Mouse (Mus musculus): ENCODE measurements around the gene Chrm4.

The Chrm4 gene

DNA sequence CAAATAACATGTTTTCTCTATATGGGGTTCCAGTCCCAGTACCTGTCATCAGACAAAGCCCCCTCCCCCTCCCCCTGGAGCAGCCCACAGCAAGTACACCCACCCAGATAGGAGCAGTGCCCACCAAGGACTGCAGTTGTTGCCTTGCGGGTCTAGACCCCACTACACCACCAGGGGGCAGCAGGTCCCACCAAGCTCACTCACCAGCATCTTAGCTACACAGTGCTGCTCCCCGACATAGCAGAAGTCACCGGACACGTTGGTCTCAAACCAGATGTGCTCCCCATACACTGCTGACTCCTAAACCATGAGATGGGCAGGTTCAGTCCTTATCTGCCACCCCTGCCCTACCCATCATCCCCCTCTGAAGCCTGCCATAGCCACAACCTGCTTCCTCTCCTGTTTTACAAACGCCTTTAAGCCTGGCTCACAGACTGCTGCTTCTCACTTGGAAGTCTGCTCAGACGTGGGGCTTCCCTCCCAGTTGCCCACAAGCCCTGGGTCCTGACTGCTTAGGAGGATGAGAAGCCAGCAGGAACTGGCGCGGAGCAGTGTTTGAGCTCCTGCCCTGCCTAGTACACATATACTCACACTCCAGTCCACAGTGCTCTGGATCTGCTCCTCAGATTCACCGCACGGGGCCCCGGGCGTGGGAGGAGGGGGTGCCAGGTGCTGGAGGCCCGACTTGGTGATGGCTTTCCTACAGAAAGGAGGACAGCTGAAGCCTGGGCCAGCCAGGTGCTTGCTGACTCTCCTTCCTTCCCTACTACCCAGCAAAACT, 17.3 kb downstream of the Chrm4 start:
- DNase-seq: peak; percentile 60

DNA sequence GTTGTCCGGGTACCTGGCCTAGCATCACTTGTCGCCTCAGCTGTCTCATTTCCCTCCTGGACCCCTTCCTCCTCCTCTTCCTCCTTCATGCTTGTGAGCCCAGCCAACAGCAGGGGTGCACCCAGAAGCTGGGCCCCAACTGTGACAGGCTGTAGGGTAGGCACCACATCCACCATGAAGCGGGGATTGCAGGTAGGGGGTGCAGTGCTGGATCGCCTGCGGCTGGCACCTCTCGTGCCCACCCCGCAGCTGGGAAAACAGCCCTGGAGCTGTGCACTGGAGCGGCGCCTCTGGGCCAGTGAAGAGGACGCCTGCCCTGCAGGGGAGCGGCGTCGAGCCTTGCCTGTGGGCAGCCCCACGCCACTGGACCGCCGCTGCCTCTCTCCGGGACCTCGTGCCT, 18.4 kb downstream of the Chrm4 start, which contains the start of gene Gm9821:
Gene Gm9821 (plus strand): TSS at position 221 of the 400 bp plus-strand sequence.
- DNase-seq: no peak

DNA sequence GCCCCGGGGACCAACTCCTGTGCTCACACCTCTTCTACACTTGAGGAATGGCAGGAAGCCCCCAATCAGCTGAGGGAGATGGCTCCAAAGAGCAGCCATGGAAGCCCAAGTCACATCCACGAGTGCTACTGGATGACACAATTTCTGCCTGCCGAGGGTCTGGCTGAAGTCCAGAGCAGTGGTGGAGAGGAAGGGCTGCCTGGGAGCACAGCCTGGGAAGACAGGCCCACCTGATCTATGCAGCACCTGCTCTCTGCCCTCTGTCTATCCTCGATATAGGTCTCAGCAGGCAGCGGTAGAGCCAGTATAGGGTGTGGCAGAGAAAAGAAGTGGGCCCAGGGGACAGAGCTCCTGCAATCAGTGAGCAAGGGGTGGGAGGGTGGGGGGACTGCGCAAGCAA, 19.8 kb downstream of the Chrm4 start:
- DNase-seq: no peak

DNA sequence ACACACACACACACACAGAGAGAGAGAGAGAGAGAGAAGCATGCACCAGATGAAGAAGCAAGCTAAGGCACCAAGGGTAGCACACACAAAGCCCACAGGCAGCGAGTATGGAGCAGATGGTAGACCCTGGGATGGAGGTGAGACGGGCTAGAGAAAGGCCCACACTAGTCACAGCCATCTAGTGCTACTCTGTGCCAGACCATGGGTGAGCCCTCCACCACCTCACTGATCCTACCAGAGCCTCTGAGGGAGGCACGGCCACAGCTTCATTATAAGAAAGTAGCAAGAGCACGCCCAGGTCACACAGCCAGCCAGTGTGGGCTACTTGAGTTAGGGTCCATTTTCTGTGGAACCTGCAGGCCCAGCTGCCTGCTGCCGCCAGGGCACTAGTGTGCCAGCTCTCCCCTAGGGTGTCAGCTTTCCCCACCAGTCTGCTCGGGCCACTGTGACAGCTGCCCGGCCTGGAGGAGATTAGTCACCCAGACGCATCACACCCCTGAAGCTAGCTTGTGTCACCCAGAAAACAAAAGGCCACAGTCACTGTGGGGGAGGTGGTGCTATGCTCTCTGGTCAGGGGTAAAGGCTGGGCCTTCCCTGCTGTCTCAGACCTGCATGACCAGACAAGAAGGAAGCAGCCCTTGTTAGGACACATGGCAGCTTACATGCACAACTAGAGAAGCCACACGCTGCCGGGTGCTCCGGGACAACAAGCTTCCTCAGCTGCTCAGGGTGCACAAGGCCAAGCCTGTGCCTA, 20.5 kb downstream of the Chrm4 start:
- DNase-seq: no peak

DNA sequence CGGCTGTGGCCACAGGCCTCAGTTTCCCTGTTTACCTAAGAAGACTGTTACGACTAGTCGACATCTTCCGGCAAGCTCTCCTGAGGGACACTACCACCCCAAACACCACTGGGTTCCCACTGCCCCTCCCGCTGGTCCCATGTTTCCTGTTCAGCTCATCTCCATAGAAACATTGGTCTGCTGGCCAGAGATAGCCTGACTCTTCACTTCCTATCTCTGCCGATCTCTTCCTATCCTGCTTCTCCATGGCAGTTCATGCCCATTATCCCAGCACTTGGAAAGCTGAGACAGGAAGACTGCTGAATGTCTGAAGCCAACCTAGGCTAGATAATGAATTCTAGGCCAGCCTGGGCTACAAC, 21.1 kb downstream of the Chrm4 start:
- DNase-seq: no peak

DNA sequence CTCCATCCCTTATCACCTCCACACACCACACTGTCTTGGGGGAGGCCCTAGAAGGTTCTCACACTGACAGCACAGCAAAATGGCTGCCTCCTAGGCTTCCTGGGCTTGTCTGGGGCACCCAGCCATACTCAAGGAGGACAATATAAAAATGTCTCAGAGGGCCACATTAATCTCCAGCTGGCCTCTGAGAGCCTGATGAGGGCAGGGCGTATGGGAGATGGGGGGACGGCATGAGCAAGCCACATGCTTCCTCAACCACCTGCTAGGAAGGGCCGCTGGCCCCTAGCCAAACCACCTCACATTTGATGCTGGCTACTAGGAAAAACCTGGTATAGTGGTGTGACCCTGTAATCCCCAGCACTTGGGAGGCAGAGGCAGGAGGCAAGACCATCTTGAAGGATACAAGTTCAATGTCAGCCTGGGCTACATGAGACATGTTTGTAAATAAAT, 21.8 kb downstream of the Chrm4 start:
- DNase-seq: no peak

DNA sequence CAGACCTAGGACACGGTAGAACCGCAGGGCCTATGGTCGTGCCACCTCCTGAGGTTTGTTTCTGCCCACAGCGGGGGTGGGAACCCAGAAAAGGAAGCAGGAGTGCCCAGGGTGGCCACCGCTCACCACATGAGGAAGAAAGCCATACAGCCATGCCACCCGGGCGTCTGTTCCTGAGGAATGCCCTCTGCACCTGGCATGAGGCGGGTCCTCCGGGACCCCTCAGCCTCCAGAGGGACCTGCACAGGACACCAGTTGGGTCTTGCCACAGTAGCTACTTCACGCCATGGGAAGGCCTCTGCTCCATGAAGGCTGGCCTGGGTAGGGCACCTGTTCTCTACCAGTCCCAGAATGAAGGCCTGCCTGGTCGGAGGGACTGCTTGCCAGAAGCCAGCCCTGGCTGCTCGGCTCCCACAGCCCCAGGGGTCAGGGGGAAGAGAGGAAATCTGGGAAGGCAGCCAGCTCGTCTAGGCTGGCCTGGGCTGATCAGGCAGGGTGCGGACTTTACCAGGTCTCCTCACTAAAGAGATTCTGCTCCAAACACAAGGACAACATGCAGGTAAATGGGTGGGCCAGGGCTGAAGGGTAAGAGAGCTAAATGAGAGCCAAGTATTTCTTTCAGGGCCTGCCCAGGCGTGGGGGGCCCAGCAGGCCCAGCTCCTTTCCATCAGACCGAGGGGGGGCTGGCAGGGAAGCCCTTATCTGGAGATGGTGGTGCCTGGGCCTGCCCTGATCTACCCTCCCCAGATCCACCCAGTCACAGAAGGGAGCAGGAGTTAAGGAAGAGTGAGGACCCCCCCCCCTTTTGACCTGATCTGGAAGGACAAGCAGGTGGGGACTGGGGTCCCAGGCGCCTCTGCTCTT, 22.6 kb downstream of the Chrm4 start:
- peak; percentile 81 for DNase-seq

DNA sequence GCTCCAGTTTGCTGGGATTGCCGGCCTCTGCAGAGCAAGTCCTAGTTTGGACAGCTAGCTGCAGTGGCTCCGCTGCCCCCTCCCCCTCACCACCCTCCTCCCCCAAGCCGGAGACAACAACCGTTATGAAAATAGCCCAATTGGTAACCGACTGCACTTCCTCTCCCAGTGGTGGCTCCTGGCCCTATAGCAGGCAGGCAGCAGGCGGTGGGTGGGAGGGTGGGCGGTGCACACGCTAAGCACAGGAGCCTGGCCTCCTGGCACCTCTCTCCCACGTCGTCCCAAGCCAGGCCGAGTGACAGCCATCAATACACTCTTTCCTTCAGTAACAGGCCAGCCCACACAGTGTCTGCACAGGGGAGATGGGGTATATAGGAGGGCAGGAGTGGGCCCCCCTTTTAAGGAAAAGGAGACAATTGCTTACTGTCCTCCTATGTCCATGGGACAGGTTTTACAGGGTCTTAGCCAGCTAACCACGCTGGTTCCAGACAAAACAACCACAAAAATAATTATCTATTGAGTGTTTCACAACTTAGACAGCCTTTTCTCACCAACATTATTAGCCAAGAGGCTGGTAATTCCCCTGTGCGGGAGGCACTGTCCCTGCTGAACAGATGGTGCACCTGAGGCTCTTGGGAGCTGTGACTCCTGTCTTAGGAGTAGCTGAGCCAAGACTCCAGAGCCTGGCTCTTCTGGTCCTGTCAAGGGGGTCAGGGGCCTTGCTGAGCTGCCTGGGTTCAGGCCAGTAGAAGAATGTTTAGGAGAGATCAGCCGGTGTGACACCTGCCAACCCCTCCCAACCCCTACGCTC, 23.4 kb downstream of the Chrm4 start:
- no peak for DNase-seq

DNA sequence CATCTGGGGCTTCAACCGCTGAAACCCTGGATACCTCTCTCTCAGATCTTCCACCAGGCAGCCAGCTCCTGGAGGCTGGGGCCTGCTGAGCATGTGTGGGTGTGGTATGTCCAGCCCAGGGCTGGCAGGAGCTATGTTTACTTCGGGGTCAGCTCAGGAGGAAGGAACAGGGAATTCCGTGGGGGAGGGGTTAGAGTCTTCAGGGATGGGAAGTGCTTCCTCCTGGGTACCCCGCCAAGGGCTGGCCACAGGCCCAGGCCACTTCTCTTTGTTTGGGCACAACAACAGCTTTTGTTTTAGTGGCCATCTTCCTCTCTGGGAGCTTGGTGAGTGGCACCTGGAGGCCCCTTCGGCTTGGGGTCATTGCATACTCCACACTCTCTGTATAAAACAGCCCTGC, 26.8 kb downstream of the Chrm4 start:
- DNase-seq: peak; percentile 79

DNA sequence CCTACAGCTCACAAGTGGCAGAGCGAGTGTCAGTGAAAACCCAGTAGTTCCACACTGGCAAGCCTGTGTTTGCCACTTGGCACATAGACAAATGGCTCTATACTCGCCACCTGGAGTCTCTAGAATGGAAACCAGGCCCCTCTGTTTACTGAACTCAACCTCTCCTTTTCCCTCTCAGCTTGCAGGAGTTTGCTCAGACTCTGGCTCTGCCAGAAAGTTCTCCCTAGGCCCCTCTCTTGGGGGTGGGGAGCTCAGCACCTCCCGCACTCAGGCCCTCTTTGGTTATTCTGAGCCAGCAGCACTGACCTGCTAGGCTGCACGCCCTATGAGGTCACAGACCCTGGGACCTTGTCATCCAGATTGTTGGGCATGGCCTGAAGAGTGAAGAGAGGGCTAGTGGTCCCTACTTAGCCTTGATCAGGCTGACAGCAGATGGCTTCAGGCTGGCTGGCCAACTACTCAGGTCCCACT, 28.1 kb downstream of the Chrm4 start:
- no peak for DNase-seq

DNA sequence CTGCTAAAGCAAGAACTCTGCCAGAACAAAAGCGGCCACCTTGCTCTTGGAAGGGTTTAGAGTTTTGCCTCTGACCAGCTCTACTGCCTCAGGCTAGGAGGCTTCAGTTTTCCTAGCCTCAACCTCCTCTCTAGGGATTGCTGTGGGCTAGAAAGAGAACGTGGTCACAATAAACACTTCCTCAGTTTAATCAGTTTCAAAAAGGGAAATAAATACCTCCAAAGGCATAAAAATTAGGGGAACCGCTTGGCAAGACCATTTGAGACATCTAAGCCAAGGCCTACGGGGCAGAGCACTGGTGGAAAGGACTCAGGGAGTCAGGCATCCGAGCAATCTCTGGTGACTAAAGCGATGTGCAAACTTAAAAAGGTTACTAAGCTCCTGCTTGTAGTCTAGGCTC, 28.8 kb downstream of the Chrm4 start:
- no peak for DNase-seq

DNA sequence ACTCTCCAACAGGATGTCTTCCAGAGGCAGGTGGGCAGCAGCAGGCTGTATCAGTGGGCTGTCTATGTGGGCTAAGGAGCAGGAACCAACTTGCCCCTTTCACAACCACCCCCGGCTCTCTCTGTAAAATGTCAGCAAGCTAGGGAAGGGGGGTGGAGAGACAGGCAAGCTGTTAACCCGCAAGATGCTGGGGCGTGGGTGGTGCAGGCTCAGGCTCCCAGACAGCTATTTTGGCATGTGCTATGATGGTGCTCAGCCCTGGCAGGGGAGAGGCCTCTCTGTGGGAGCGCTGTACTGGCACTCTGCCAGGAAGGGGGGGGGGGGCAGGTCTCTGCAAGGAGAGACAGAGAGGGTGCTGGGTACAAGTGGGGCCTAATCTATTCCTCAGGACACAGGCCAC, 30.0 kb downstream of the Chrm4 start:
- DNase-seq: no peak

DNA sequence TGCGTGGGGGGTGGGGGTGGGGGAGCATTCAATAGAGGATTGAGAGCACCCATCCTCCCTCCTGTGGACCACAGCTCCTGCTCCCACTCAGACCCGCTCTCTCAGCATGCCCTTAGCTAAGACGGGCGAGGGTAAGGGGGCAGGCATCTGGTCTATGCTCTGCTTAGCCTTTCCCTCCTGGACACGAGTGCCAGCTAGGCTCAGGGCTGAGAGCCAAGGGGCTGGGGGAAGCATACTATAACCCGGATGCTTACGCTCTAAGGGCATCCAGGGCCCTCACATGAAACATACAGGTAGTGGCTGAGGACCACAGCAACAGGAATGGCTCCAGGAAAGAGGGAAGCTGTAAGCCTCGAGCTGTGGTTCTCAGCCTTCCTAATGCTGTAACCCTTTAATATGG, 31.0 kb downstream of the Chrm4 start:
- DNase-seq: no peak

DNA sequence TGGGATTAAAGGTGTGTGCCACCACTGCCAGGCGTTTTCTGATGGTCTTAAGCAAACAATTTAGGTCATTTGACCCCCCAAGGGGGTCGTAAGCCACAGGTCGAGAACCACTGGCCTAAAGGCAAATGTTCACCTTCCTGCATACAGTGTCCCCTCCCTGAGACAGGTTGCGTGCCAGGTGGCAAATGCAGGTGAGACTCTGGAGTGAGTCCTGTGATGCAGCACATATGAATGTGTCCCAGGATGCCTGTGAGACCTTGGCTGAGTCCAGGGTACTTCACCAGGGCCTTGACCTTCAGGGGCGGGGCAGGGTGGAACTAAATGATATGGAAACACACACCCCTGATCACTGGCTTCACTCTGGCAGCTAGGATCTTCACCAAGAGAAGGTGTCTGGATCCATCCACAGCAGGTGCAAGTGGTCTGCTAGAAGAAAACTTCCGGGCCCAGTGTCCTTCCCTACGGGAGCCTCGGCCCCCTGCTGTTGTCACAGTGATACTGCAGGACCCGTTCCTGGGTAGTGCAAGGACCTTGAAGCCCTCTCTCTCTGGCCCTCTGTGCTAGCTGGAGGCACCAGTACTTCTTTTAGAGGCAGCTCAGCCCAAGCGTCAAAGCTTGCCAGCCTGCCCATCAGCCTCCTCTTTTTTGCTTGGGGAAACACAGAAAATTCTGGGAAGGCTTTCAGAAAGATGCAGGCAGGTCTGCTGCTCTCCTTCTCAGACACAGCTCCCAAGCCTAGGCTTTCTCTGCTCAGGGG, 31.8 kb downstream of the Chrm4 start:
- peak; percentile 54 for DNase-seq

DNA sequence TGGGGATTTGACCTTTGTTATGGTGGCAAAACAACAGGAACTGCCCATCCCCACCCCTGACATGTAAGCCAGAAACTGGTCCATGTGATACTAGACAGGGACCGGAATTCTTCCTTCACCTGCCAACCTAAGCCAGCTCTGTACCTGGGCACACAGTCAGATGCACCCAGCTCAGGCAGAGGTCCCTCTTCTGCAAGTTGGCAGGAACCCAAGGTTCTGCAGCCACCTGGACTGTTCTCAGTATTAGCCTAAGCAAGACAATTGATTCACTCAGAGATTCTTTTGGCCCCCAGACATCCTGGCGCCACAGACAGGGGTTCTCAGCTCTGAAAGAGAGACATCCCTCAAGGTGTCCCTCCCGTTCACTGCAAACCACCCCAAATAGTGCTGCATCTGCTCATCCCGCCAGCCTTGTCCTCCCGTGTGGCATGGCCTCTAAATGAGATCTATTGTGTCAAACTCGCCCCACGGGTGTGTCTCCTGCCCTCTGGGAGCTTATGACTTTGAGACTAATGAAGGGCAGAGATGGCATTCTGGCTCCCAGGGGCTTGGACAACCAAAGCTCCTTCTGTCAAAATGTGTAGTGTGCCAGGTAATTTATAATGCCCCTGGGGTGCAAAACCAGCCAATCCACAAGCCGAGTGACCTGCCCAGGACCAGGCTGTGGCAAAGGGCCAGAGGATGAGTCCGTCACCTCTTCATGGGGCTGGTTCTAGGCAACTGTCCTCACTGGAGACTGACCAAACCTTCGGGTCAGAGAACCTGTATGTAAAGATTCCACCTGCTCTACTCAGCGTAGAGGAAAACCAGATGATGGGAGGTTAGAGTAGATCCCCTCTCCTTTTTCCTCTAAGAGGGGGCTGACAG, 32.7 kb downstream of the Chrm4 start:
- no peak for DNase-seq

DNA sequence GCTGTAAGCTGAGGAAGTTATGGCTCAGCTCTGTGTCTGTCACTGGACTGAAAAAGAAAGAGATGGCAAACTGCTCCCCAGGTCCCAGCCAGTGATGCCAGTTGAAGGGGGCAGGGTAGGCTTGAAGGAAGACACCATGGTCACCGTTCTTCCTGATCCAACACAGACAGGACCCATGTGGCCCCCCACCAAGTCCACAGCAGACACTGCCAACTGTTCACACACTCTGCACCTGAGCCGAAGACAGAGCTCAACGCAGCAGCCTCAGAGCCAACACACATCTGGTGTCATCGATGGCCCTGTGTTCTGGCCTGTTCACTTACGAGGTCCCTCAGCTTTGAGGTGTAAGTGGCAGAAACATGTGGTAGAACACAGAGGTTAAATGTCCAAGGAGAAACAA, 33.4 kb downstream of the Chrm4 start:
- DNase-seq: no peak

DNA sequence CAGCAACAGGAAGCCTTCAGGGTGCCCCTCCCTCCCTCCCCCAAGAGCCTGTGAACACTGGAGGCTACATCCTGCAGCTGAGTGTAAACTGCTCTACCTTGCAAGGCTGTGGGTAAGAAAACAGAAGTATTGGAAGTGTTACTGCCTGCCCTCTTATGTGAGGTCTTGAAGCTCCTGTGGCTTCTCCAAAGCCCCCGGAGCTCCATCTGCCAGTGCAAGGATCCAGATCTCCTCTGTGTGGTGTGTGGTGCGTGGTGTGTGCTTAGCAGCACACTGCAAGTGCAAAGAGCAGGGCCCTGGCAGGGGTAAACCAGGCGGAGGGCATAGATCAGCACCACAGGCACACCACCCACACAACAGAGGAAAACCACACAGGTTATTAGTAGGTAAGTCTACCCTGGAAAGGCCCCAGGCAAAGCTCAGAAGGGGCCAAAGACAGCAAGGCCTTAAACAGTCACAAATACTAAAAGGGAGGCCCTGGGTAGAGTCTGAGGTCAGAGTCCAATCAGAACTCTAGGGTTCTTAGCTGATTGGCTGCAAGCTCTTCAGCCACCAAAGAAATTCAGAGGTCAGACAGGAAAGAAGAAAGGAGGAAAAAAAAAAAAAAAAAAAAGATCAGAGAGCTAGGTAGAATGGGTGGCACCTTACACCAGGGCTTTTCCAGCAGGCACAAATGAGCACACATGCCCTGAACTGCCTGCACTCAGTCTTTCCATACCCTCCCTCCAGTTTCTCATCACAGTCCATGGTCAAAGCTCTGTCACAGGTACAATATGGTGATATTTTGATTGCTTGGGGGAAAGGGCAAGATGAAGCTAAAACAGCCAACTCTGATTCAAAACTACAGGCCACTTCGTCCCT, 35.1 kb downstream of the Chrm4 start:
- DNase-seq: peak; percentile 79

DNA sequence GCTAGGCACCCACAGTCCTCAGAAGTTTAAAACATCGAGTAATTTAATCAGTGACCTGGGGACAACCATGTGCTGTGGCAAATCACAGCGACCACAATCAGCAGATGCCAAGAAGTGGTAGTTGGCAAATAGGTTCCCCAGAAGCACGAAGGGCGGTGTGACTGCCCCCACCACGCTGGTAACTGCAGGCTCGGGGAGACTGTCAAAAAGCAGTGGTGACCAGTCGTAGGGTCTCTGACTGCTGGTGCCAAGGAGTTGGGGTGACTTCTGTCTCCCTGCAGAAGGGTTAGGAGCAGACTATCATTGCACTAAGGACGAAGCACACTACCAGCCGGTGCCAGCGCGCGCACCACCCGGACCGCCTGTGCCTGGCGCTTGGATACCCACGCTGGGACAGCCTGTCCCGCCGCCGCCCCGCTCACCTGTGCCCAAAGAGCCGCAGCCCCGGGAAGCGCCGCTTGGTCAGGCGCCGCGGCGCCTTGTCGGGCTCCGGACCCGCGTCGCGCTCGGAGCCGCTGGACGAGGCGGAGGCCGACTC, 35.9 kb downstream of the Chrm4 start:
- DNase-seq: no peak

DNA sequence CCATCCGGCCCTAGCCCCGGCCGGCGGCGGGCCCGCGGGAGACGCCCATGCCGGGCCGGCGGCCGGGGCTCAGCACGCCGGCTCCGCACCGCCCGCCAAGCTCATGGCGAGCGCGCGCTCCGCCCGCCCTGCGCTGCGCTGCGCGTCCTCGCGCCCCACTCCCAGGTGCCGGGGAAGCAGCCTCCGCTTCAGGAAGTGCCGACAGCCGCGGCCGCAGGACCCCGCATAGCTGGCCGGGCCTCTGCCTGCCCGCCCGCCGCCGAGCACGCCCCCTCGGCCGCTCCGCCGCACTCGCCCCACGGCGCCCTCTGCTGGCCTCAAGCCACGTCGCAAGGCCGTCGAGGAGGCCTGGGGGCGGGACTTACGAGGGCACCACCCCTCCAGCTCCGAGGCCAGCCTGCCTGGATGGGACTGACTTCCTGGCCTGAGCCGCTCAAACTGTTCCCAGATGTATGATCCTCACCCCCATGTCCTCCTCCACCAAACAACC, 36.4 kb downstream of the Chrm4 start:
- peak; percentile 94 for DNase-seq

Data from kidney, adult 11 months (tissue).